Mouse (Mus musculus): ENCODE results near the gene Asb11.

Asb11 gene

DNA sequence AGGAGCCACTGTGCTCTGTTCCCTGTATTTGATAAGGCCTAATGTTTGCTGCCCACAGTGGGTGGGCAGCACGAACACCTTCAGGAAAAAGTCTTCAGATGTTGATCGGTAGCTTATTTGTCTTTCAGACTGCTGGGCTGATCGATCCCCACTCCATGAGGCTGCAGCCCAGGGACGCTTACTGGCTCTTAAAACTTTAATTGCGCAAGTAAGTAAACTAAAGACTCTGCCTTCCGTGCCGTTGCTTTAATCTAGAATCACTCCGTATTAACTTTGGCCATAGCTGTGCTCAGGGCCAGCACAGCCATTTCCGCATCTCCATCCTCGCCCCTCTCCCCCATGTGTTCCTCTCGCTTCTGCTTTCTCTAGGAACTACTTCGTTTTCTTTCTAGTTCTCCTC lies 8.8 kb downstream of the Asb11 start:
- no peak for DNase-seq (ENCODE audit: low read depth, low spot score)

- DNase-seq (ENCODE audit: low read depth, low spot score): no peak
Measured at GRCm38 (mm10) chrX:164446106-164446551, 9.3 kb downstream of the Asb11 start.

GRCm38 (mm10) chrX:164446835-164447681 lies 10.3 kb downstream of the Asb11 start:
- DNase-seq (ENCODE audit: low read depth, low spot score): no peak

DNA sequence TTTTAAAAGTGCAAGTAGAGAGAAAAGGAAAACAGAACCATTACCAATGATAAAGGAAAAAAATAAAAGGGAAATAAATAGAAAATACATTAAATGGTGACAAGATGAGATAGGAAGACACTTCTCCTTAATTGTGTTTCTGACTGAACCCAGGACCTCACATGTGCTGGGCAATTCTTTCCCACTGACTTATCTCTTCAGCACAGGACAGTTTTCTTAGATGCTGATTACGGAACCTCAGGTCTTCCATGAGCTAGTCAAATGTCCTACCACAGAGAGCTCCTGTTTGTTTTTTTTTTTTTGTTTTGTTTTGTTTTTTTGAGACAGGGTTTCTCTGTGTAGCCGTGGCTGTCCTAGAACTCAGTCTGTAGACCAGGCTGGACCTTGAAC lies 10.9 kb downstream of the Asb11 start:
- no peak for DNase-seq (ENCODE audit: low read depth, low spot score)

- DNase-seq (ENCODE audit: low read depth, low spot score): peak; percentile 28
Measured at GRCm38 (mm10) chrX:164449201-164449600, 12.4 kb downstream of the Asb11 start.

DNA sequence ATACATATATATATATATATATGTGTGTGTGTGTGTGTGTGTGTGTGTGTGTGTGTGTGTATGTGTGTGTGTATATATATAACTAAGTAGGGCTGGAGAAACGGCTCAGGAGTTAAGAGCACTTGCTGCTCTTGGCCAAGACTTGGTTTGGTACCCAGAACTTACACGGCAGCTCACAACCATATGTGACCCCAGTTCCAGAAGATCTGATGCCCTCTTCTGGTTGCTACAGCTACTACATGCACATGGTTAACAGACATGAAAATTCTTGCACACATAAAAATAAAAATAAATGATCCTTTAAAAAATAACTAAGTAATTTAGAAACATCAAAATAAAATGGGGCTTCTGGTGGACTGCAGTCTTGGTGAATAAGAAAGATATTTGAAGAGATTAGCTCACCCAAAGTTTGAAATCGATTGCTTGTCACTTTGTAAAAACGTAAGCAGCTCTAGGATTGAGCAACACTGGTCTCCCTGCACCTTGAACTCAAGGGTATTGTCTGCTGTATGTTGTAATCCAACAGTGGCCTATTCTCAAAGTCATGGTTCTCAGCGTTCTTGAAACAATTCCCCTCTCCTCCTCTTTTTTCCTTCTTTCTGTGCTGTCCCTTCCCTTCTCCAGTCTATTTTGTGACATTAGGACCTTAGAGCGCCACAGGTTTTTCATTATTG lies 22.5 kb downstream of the Asb11 start:
- DNase-seq (ENCODE audit: low read depth, low spot score): no peak

- DNase-seq (ENCODE audit: low read depth, low spot score): no peak
Measured at GRCm38 (mm10) chrX:164502258-164502657, 65.5 kb downstream of the Asb11 start.

DNA sequence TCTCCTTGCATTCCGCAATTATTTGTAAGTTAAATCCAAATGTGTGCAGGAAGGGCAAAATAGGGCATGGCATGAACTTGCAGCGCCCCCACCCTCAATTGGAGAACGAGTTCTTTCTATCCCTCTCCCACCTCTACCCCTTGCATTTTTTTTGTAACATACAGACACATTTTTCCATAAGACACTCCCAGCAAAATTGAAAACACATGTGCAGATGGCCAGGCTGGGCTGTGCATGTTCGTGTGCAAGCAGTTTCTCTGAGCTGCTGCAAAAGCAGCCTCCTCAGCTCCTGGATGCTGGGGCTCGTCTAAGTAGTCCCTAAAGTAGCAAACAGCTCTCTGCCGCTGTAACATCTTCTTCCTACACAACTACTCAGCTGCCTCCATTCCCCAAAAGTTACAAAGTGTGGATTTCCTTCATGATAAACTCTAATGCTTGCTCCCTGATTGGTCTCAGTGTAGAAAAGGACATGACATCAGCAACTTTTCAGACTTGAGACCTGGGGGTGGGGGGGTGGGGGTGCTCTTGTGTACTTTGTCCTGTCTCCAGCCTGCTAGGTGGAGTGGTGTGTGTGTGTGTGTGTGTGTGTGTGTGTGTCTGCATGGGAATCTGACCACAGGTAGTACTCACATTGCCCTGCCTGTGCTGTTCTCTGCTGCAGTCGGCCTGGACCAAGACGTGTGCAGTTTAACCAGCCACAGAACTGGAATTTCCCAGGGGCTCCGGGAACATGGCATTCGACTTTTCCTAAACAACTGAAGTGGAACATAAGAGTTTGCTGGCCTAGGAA lies 69.1 kb downstream of the Asb11 start, which contains the start of gene Asb9:
Asb9 (plus strand) TSS at position 619 of the 790 bp plus-strand sequence.
- DNase-seq (ENCODE audit: low read depth, low spot score): no peak

DNA sequence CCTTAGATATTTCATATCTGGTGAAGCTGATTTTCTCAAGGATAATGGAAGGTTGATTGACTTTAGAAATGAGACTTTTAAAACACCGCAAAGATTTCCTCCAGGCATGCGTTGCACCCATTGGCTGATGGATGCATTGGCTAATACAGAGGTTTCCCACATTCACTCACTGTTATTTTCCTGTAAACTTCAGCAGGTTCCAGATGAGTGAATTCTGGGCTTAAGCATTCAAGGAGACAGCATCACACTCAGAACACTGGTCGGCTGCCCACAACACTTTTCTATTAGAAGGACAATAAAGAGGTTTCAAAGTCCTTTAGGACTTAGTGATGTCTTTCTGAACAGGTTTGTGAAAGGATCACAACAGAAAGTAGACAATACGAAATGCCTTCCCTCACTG lies 70.3 kb downstream of the Asb11 start:
- DNase-seq (ENCODE audit: low read depth, low spot score): no peak

DNA sequence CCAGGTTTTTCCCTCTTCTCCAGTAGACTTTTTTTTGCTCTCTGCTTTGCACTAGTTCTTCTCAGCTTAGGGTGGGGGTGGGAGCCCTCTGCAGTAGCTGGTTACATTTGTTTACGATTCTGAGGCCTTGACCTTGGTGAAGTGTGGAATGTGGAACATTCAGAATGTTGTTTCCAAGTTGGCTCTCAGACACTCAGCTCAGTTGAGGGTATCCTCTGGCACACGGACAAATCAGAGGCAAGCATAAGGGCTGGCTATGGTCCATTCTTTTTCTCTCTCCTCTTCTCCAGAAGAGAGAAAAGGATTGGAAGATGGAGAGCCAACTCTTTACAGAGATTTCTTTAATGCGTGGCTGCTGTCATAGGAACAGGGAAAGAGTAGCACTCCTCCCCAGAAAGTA lies 71.9 kb downstream of the Asb11 start:
- no peak for DNase-seq (ENCODE audit: low read depth, low spot score)

Data from retina, postnatal 7 days (tissue).